Mouse (Mus musculus): ENCODE measurements around the gene Nab2. TPM values are rescaled to one million over a fixed set of nuclear protein-coding genes. Genes with fewer than 3 reads are reported as not detected.
A peak's percentile ranks its signal among the peaks of the same experiment; 100 is the strongest.

The Nab2 gene
- polyA plus RNA-seq (2017; shearing (Covaris generic)), result 1 to 10 TPM; 7.5 to 9.5 (median 7.8) TPM

- ATAC-seq, result peak; percentile 55
Measured at GRCm38 (mm10) chr10:127668093-127669050, at the start of gene Nab2. Nab2 (minus strand) TSS chr10:127668568.

DNA sequence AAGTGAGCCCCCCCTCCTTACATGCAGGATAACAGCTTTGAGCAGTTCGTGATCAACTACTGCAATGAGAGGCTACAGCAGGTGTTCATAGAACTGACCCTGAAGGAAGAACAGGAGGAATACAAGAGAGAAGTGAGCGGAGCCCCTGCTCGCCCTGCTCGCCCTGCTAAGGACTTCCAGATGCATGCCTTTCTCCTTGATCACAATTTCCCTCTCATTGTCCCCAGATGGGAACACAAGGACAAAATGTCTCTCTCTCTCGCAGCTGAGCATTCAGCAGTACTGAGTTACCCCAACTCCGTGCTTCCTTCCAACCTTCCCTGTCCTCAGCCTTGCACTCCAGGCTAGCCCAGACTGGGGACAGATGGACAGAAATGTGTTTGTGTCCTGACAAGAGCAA lies 44.4 kb upstream of the Nab2 start:
- no peak for ATAC-seq

DNA sequence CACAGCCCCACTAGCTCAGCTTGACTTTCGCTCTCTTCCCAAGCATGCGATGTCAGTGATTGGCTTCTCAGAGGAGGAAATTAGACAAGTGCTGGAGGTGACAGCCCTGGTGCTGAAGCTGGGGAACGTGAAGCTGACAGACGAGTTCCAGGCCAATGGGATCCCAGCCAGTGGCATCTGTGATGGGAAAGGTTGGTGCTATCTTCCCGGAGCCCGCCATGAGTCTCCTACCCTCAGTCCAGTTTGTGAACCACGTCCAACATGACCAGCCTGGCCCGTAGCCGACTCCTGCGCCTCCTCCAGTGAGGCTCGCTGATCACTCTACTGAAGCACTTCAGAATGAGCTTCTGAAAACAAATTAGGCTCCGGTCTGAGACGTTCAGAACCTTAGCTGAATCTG lies 42.0 kb upstream of the Nab2 start:
- no peak for ATAC-seq

- ATAC-seq, result no peak
Measured at GRCm38 (mm10) chr10:127708850-127709370, 40.5 kb upstream of the Nab2 start.

- no peak for ATAC-seq
Measured at GRCm38 (mm10) chr10:127707721-127708120, 39.4 kb upstream of the Nab2 start.

DNA sequence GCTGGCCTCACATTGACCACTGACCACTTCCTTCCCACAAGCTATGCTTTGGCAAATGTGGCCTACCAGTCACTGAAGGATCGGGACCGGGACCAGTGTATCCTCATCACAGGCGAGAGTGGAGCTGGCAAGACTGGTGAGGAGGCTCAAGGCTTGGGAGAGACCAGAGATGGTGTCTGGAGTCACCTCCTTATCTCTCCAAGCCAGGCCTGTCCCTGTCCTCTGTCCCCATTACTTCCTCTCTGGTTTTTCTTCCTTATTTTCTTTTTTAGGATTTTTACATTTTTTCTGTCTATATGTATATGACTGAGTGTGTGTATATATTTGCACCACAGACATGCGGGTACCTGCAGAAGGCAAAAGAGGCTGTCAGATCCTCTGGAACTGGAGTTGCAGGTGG lies 37.4 kb upstream of the Nab2 start:
- ATAC-seq, result no peak

DNA sequence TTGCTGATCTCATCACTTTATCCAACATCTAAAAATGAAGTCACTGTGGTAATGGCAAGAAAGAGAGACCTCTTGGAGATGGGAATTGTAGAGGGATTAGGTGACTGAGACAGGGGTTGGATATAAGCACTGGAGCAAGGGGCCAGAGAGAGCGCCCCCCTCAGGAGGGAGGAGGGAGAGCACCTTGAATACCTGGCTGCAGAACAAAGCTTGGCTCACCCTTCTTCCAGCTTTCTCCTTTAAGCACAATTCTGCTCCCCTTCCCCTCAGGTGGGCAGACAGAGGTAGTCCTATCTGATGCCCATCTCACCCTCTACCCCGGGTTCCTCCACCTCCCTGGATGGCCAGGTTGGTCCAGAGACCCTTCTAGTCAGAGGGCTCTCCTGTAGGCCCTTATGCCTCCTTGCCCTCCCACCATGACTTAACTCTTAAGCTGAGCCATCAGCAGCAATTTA lies 36.4 kb upstream of the Nab2 start, which contains the start of gene Myo1a:
Gene Myo1a (plus strand): TSS at position 405 of the 455 bp plus-strand sequence.
- ATAC-seq, result no peak

GRCm38 (mm10) chr10:127704293-127704692 lies 35.9 kb upstream of the Nab2 start:
- ATAC-seq, result no peak

GRCm38 (mm10) chr10:127703299-127703698 lies 34.9 kb upstream of the Nab2 start:
- no peak for ATAC-seq

DNA sequence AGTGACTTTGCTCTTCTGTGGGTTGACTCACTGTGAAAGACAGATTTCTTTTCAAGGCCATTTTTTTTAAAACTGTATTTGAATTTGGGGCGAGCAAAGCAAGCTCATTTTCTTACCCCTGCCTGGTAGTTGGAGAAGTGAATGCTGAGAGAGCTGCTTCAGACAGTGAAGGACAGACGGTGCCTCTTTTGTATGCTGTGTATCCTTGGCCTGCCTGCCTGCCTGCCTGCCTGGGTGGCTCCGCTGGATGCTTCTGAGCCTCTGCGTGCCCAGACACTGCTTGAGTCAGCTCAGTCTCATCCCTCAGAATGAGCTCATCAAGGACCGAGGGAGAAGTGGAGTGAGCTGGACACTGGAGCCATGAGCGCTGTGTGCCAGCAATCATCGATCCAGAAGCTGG lies 30.6 kb upstream of the Nab2 start:
- ATAC-seq, result no peak

DNA sequence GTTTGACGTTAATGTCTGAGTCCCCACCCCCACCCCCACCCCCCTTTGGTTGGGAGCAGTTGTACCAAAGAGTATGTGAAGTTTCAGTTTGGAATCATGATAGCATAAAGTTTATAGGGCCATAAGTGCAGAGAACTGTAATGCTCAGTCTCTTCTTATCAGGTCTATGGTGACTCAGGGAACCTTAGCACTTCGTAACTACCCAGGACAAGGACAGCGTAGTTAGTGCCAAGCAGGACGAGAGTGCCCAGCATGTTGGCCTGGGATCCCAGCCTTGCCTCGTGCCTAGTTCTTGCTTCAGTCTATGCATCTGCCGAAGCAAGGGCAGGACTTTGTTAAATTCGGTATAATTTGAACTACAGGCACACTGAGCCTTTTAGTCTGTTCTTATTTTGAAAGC lies 27.4 kb upstream of the Nab2 start:
- ATAC-seq, result no peak

- ATAC-seq, result no peak
Measured at GRCm38 (mm10) chr10:127694636-127695035, 26.3 kb upstream of the Nab2 start.

DNA sequence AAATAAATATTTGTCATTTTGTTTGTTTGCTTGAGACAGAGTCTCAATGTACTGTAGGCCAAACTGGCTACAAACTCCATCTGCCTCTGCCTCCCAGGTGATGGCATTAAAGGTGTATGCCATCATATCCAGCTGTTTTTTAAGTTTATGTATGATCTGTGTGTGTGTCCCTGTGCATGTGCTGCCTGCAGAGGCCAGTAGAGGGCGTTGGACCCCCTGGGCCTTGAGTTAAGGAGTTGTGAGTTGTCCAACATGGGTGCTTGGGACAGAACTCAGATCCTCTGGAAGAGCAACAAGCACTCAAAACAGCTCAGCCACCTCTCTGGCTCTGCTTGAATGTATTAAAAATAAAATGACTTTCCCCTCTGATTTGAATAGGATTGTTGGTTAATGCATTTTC lies 22.7 kb upstream of the Nab2 start:
- no peak for ATAC-seq

DNA sequence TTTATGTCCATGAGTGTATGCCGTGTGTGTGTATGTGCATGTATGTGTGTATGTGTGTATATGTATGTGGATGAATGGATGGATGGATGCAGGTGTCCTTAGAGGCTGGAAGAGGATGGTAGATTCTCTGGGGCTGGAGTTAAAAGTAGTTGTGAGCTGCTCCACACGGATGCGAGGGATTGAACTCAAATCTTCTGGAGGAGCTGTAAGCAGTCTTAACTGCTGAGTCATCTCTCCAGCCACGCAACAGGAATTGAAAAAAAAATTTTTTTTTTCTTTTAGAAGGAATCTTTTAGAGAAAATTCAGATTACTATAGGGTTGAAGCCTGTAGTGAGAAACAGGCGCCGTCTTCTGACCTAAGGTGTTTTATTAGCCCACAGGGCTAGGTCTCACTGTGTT lies 14.5 kb upstream of the Nab2 start:
- ATAC-seq, result no peak

GRCm38 (mm10) chr10:127679881-127680280 lies 11.5 kb upstream of the Nab2 start:
- ATAC-seq, result no peak

GRCm38 (mm10) chr10:127679208-127679607 lies 10.8 kb upstream of the Nab2 start:
- no peak for ATAC-seq

DNA sequence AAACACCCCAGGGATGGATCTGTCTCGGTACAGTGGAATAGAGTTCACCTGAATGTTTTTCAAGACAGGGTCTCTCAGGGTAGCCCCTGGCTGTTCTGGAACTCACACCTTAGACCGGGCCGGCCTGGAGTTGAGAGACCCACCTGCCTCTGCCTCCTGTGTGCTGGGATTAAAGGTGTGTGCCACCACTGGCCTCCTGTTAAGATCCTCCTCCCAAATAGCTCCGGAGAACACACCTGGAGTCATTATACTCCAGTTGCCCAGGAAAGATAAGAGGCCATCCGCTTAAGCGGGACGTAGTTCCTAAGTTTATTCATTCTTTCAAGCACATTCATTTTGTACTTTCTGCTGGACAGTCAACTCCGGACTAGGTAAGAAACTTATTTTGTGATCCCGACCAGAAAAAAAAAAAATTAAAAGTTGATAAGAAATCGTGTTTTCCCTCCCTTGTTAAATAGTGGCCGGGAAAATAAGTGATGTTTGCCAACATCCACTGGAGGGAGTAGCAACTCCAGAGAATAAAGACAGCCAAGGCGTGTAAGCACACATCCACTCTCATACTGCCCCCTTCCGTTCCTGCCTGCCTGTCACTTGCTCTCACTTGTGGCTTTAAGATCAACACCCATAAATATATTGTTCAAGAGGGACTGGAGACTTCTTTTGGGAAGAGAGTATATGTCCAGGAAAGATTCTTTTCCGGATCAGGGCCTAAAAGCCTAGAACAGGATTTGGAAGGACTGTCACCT lies 9.4 kb upstream of the Nab2 start:
- peak; percentile 29 for ATAC-seq

DNA sequence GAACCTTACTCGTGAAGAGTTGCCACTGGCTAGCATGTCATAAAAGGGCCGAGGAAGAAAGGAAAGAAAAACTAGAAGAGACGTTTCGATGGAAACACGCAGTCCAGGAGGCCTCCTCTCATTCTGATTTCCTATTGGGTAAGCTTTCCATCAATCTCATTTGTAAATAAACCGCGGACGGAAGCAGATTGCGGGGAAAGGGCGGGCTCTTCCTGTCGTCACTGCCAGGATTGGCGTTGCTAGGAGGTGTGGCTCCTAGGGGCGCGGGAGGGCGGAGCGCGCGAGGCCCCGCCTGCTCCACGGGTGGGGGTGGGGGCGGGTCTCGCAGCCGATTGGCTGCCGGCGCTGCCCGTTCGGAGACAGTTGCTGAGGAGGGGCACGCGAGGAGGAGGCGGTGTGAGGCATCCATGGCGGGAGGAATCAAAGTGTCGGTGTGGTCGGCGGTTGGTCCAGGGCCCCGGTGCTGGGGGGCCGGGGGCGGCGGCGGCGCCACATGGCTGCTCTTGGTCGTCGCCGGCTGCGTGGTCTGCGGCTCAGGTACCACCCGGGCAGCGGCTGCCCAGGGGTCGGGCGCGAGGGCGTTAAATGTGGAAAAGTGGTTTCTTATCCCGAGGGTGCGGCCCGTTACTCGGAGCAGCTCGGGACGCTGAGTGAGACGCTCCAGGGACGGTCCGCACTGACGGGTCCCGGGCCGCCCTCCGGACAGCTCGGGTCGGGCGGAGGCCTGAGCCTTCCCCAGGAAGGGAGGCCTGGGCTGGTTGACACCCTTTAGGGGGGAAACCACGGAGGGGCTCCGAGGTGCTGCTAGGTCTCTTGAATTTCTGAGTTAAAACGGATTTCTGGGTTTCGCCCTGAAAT lies 8.6 kb upstream of the Nab2 start:
- ATAC-seq, result peak; percentile 93

DNA sequence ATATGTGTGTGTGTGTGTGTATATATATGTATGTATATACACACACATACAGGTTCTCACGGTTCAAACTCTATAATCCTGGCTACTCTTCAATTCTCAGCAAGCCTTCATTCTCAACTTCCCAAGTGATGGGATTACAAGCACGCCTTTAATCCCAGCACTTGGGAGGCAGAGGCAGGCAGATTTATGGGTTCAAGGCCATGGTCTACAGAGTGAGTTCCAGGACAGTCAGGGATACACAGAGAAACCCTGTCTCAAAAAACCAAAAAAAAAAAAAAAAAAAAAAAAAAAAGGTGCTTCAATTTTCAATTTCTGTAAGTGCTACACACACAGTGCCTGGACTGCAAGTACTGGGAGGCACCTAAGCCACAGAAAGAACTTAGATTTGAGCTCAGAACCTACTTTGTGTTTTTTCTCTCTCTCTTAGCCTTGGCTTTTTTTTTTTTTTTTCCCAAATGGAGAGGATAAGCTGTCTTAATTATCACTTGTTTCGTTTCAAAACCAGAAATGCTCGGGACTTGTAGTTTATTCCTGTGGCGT lies 7.6 kb upstream of the Nab2 start:
- ATAC-seq, result no peak

GRCm38 (mm10) chr10:127674794-127675522 lies 6.6 kb upstream of the Nab2 start:
- peak; percentile 37 for ATAC-seq

- ATAC-seq, result no peak
Measured at GRCm38 (mm10) chr10:127674046-127674655, 5.8 kb upstream of the Nab2 start.

Data from inflammation-experienced regulatory T-cells, adult 6 months (primary cell).